Mouse (Mus musculus): ENCODE measurements around the gene Mreg. TPM values are rescaled to one million over a fixed set of nuclear protein-coding genes. Genes with fewer than 3 reads are reported as not detected.

The Mreg gene
- polyA plus RNA-seq, 1 experiment from 2014 or later = 7.6 TPM

- Histone ChIP-seq H3K9me3 (replicated peaks) (no peaks in the 10 kb centered on the region), H3K4me3 (no peak overlapping the region), H3K27ac (replicated peaks) (no peak overlapping the region), H3K4me1 (peaks cover 12% of the 10 kb centered on the region), H3K27me3 (ENCODE audit: low read depth, poor library complexity, severe bottlenecking) (no peaks in the 10 kb centered on the region), H3K36me3 (no peaks in the 10 kb centered on the region)
- no peak for DNase-seq (ENCODE audit: low spot score)
- 81% methylated on average over 2 of the region's 2 CpGs for WGBS
Measured at GRCm38 (mm10) chr1:72202068-72202467, 10.0 kb downstream of the Mreg start.

GRCm38 (mm10) chr1:72201126-72201525 lies 11.0 kb downstream of the Mreg start:
- no peak overlapping the region for H3K4me3 ChIP-seq
- WGBS = 93% methylated on average over 3 of the region's 3 CpGs

GRCm38 (mm10) chr1:72198142-72198806 lies 13.8 kb downstream of the Mreg start:
- WGBS = 76% methylated on average over 10 of the region's 10 CpGs
- Histone ChIP-seq H3K27ac (replicated peaks) (peak overlapping the region; percentile 63; the same call in 1 of the 2 replicates), H3K9me3 (replicated peaks) (no peaks in the 10 kb centered on the region), H3K27me3 (ENCODE audit: low read depth, poor library complexity, severe bottlenecking) (no peaks in the 10 kb centered on the region), H3K4me1 (peaks cover 12% of the 10 kb centered on the region), H3K4me3 (no peak overlapping the region), H3K36me3 (no peaks in the 10 kb centered on the region)
- no peak for DNase-seq (ENCODE audit: low spot score)

More at GRCm38 (mm10) chr1:72201126-72201525, 11.0 kb downstream of the Mreg start:
- no peak for DNase-seq (ENCODE audit: low spot score)
- no peaks in the 10 kb centered on the region for H3K36me3 ChIP-seq
- no peaks in the 10 kb centered on the region for H3K27me3 ChIP-seq (ENCODE audit: low read depth, poor library complexity, severe bottlenecking)
- H3K9me3 ChIP-seq (replicated peaks) = no peaks in the 10 kb centered on the region
- peaks cover 12% of the 10 kb centered on the region for H3K4me1 ChIP-seq
- no peak overlapping the region for H3K27ac ChIP-seq (replicated peaks)

GRCm38 (mm10) chr1:72196626-72197359 lies 15.3 kb downstream of the Mreg start:
- Histone ChIP-seq H3K9me3 (replicated peaks) (no peaks in the 10 kb centered on the region), H3K4me3 (no peak overlapping the region), H3K27me3 (ENCODE audit: low read depth, poor library complexity, severe bottlenecking) (no peaks in the 10 kb centered on the region), H3K36me3 (no peaks in the 10 kb centered on the region), H3K4me1 (peaks cover 12% of the 10 kb centered on the region), H3K27ac (replicated peaks) (no peak overlapping the region)
- DNase-seq (ENCODE audit: low spot score) = no peak
- 85% methylated on average over 10 of the region's 10 CpGs for WGBS

- no peaks in the 10 kb centered on the region for H3K36me3 ChIP-seq
- 82% methylated on average over 5 of the region's 5 CpGs for WGBS
- no peak overlapping the region for H3K4me3 ChIP-seq
- H3K4me1 ChIP-seq = peaks cover 12% of the 10 kb centered on the region
- no peak overlapping the region for H3K27ac ChIP-seq (replicated peaks)
- DNase-seq (ENCODE audit: low spot score) = no peak
- no peaks in the 10 kb centered on the region for H3K9me3 ChIP-seq (replicated peaks)
- no peaks in the 10 kb centered on the region for H3K27me3 ChIP-seq (ENCODE audit: low read depth, poor library complexity, severe bottlenecking)
Measured at GRCm38 (mm10) chr1:72196123-72196522, 16.0 kb downstream of the Mreg start.

- Histone ChIP-seq H3K27me3 (ENCODE audit: low read depth, poor library complexity, severe bottlenecking) (no peaks in the 10 kb centered on the region), H3K4me1 (no peaks in the 10 kb centered on the region), H3K4me3 (no peak overlapping the region), H3K27ac (replicated peaks) (no peak overlapping the region), H3K9me3 (replicated peaks) (no peaks in the 10 kb centered on the region), H3K36me3 (no peaks in the 10 kb centered on the region)
- WGBS = 90% methylated on average over 8 of the region's 8 CpGs
- DNase-seq (ENCODE audit: low spot score) = no peak
Measured at GRCm38 (mm10) chr1:72191449-72191848, 20.7 kb downstream of the Mreg start.

GRCm38 (mm10) chr1:72188142-72188738 lies 23.9 kb downstream of the Mreg start:
- no peaks in the 10 kb centered on the region for H3K9me3 ChIP-seq (replicated peaks)
- H3K4me1 ChIP-seq = peaks cover 7% of the 10 kb centered on the region
- no peaks in the 10 kb centered on the region for H3K27me3 ChIP-seq (ENCODE audit: low read depth, poor library complexity, severe bottlenecking)
- WGBS = 85% methylated on average over 16 of the region's 16 CpGs
- no peak for DNase-seq (ENCODE audit: low spot score)
- H3K27ac ChIP-seq (replicated peaks) = no peak overlapping the region
- no peaks in the 10 kb centered on the region for H3K36me3 ChIP-seq
- H3K4me3 ChIP-seq = no peak overlapping the region

- Histone ChIP-seq H3K4me3 (no peak overlapping the region), H3K36me3 (no peaks in the 10 kb centered on the region), H3K4me1 (peaks cover 14% of the 10 kb centered on the region), H3K27me3 (ENCODE audit: low read depth, poor library complexity, severe bottlenecking) (no peaks in the 10 kb centered on the region), H3K9me3 (replicated peaks) (no peaks in the 10 kb centered on the region), H3K27ac (replicated peaks) (no peak overlapping the region)
- WGBS = 84% methylated on average over 10 of the region's 10 CpGs
- DNase-seq (ENCODE audit: low spot score) = no peak
Measured at GRCm38 (mm10) chr1:72187486-72187885, 24.6 kb downstream of the Mreg start.

GRCm38 (mm10) chr1:72186151-72186550 lies 26.0 kb downstream of the Mreg start:
- Histone ChIP-seq H3K36me3 (no peaks in the 10 kb centered on the region), H3K9me3 (replicated peaks) (no peaks in the 10 kb centered on the region), H3K27me3 (ENCODE audit: low read depth, poor library complexity, severe bottlenecking) (no peaks in the 10 kb centered on the region), H3K4me1 (peaks cover 17% of the 10 kb centered on the region), H3K27ac (replicated peaks) (no peak overlapping the region), H3K4me3 (no peak overlapping the region)
- no peak for DNase-seq (ENCODE audit: low spot score)
- WGBS = 88% methylated on average over 5 of the region's 5 CpGs

- Histone ChIP-seq H3K9me3 (replicated peaks) (no peaks in the 10 kb centered on the region), H3K27ac (replicated peaks) (peak overlapping the region; percentile 2; the same call in 1 of the 2 replicates), H3K27me3 (ENCODE audit: low read depth, poor library complexity, severe bottlenecking) (no peaks in the 10 kb centered on the region), H3K4me1 (peaks cover 17% of the 10 kb centered on the region), H3K36me3 (no peaks in the 10 kb centered on the region), H3K4me3 (peak overlapping the region; percentile 30; the same call in 1 of the 2 replicates)
- WGBS = 57% methylated on average over 6 of the region's 6 CpGs
- no peak for DNase-seq (ENCODE audit: low spot score)
Measured at GRCm38 (mm10) chr1:72183554-72183953, 28.6 kb downstream of the Mreg start.

- Histone ChIP-seq H3K27me3 (ENCODE audit: low read depth, poor library complexity, severe bottlenecking) (no peaks in the 10 kb centered on the region), H3K27ac (replicated peaks) (peak overlapping the region; percentile 2), H3K36me3 (no peaks in the 10 kb centered on the region), H3K4me3 (peak overlapping the region; percentile 30), H3K4me1 (peaks cover 17% of the 10 kb centered on the region), H3K9me3 (replicated peaks) (no peaks in the 10 kb centered on the region)
- WGBS = 11% methylated on average over 13 of the region's 13 CpGs
- peak; percentile 47 for DNase-seq (ENCODE audit: low spot score)
Measured at GRCm38 (mm10) chr1:72182930-72183499, 29.1 kb downstream of the Mreg start.

GRCm38 (mm10) chr1:72179947-72180346 lies 32.2 kb downstream of the Mreg start:
- no peak for DNase-seq (ENCODE audit: low spot score)
- WGBS = 86% methylated on average over 7 of the region's 7 CpGs
- Histone ChIP-seq H3K4me3 (no peak overlapping the region), H3K27ac (replicated peaks) (no peak overlapping the region), H3K27me3 (ENCODE audit: low read depth, poor library complexity, severe bottlenecking) (no peaks in the 10 kb centered on the region), H3K9me3 (replicated peaks) (no peaks in the 10 kb centered on the region), H3K36me3 (no peaks in the 10 kb centered on the region), H3K4me1 (peaks cover 17% of the 10 kb centered on the region)
